Comparison of ENCODE assay signal across 15 mouse cellular contexts in the genomic region with DNA sequence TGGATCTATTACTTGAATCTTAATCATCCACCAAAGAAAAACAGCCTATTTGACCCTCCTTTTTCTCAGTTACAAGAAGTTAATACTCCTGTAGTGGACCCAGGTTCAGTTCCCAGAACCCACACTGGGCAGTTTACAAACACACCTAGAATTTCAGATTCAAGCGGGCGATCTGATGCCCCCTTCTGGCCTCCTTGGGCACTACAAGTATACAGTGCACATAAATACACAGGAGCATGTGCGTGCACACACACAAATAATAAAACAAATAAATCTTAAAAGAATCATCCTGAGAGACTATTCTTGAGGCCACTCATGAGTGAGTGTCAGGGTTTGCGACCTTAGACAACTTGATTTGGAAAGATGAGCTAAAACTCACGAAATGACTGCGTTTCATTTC.
DNase-seq lines count a peak whose midpoint lies in the region; ATAC-seq and TF ChIP-seq lines count a peak whose summit lies in the region.
"Had no signal": no experiment of that assay in that cellular context is flagged by ENCODE, and none has a peak within 500 bp of the region (broad histone marks: within the 10 kb centered on the region; RNA-seq: fewer than 3 reads in every experiment).

No protein-coding gene starts in this region.

- no peaks in the 10 kb centered on the region for H3K4me1 ChIP-seq in liver, embryonic 14.5 days (replicated peaks; ENCODE audit: control insufficient read depth in 2 of 2, insufficient read depth in 2 of 2, low read length in 1 of 2)
- no peaks in the 10 kb centered on the region for H3K4me1 ChIP-seq in liver, embryonic 12.5 days
- H3K4me1 ChIP-seq in E14TG2a.4 (replicated peaks; ENCODE audit: low read depth, low read length): 0 out of 2 replicates have a peak, but pooled peaks cover 3% of the 10 kb centered on the region
- peaks cover 14% of the 10 kb centered on the region for H3K4me1 ChIP-seq in hindbrain, embryonic 14.5 days (replicated peaks; ENCODE audit: control insufficient read depth, insufficient read depth, low read length)
- H3K4me1 ChIP-seq: limb, embryonic 15.5 days had no signal

- no peak for ATAC-seq in liver, embryonic 14.5 days (ENCODE audit: insufficient read depth)
- ATAC-seq in liver, embryonic 12.5 days: no peak
- ATAC-seq in hindbrain, embryonic 14.5 days (ENCODE audit: low FRiP score): no peak
- ATAC-seq: activated CD4-positive, CD25-positive, alpha-beta regulatory T cell, adult 4 months had no signal

- DNase-seq in liver, embryonic 14.5 days (ENCODE audit: low read depth in 3 of 3, low spot score in 3 of 3): no peak
- DNase-seq in ES-CJ7 (ENCODE audit: low read depth, low spot score): peak; percentile 54
- DNase-seq in hindbrain, embryonic 14.5 days (ENCODE audit: low spot score): no peak
- DNase-seq in kidney, adult 18-20 months: no peak
- no peak for DNase-seq in left cerebral cortex, adult 9 months (ENCODE audit: low spot score in 2 of 2)
- DNase-seq: cerebellum, adult 11-12 months; kidney, adult 8-10 months; lung, postnatal 4 days; spleen, adult 18-20 months had no signal

- H3K9me3 ChIP-seq in liver, embryonic 14.5 days (ENCODE audit: control insufficient read depth, low read length): no peaks in the 10 kb centered on the region
- peaks cover 10% of the 10 kb centered on the region; the same call in 1 of the 2 replicates for H3K9me3 ChIP-seq in liver, embryonic 12.5 days (replicated peaks)
- no peaks in the 10 kb centered on the region for H3K9me3 ChIP-seq in E14TG2a.4 (ENCODE audit: low read length)
- H3K9me3 ChIP-seq in hindbrain, embryonic 14.5 days (ENCODE audit: control insufficient read depth, low read length): no peaks in the 10 kb centered on the region
- H3K9me3 ChIP-seq: limb, embryonic 15.5 days had no signal

- peak; percentile 23; the same call in 1 of the 2 replicates for TF ChIP-seq CTCF in liver, embryonic 14.5 days (IDR thresholded peaks at IDR 0.05; ENCODE audit: low read depth)
- TF ChIP-seq CTCF in E14TG2a.4 (conservative IDR thresholded peaks at IDR 0.05; ENCODE audit: low read length): peak; percentile 85

- no peak overlapping the region for H3K9ac ChIP-seq in liver, embryonic 14.5 days (replicated peaks)
- H3K9ac ChIP-seq in liver, embryonic 12.5 days: no peak overlapping the region
- H3K9ac ChIP-seq in hindbrain, embryonic 14.5 days: no peak overlapping the region
- H3K9ac ChIP-seq: limb, embryonic 15.5 days had no signal

- no peaks in the 10 kb centered on the region for H3K27me3 ChIP-seq in liver, embryonic 14.5 days (ENCODE audit: control insufficient read depth, insufficient read depth, low read length)
- no peaks in the 10 kb centered on the region for H3K27me3 ChIP-seq in liver, embryonic 12.5 days (replicated peaks)
- H3K27me3 ChIP-seq in E14TG2a.4 (ENCODE audit: insufficient read depth, low read length): 0 out of 2 replicates have a peak, but pooled peaks cover 2% of the 10 kb centered on the region
- no peaks in the 10 kb centered on the region for H3K27me3 ChIP-seq in hindbrain, embryonic 14.5 days (ENCODE audit: control insufficient read depth, insufficient read depth, low read length)
- H3K27me3 ChIP-seq: limb, embryonic 15.5 days had no signal

- 73% methylated on average over 6 of the region's 6 CpGs for WGBS in liver, embryonic 14.5 days (ENCODE audit: insufficient replicate concordance)
- 60% methylated on average over 6 of the region's 6 CpGs for WGBS in liver, embryonic 12.5 days (ENCODE audit: insufficient replicate concordance)
- 80% methylated on average over 6 of the region's 6 CpGs for WGBS in hindbrain, embryonic 14.5 days

- no peak overlapping the region for H3K4me3 ChIP-seq in liver, embryonic 14.5 days (ENCODE audit: insufficient read depth in 1 of 2, low read depth in 2 of 2, low read length in 2 of 2)
- no peak overlapping the region for H3K4me3 ChIP-seq in liver, embryonic 12.5 days
- 0 out of 2 replicates have a peak overlapping the region, but pooled peaks have one; percentile 48 for H3K4me3 ChIP-seq in E14TG2a.4 (replicated peaks; ENCODE audit: low read length)
- no peak overlapping the region for H3K4me3 ChIP-seq in hindbrain, embryonic 14.5 days (replicated peaks; ENCODE audit: low read length)
- H3K4me3 ChIP-seq: erythroblast, embryonic 14.5 days; limb, embryonic 15.5 days; myocyte had no signal

- H3K27ac ChIP-seq in liver, embryonic 14.5 days: no peak overlapping the region
- H3K27ac ChIP-seq in liver, embryonic 12.5 days: no peak overlapping the region
- peak overlapping the region; percentile 79; the same call in 1 of the 2 replicates for H3K27ac ChIP-seq in hindbrain, embryonic 14.5 days
- H3K27ac ChIP-seq: limb, embryonic 15.5 days had no signal

- no peaks in the 10 kb centered on the region for H3K36me3 ChIP-seq in liver, embryonic 14.5 days (replicated peaks; ENCODE audit: control insufficient read depth, insufficient read depth, low read depth)
- H3K36me3 ChIP-seq in liver, embryonic 12.5 days: no peaks in the 10 kb centered on the region
- H3K36me3 ChIP-seq in E14TG2a.4 (ENCODE audit: insufficient read depth, low read length): no peaks in the 10 kb centered on the region
- no peaks in the 10 kb centered on the region for H3K36me3 ChIP-seq in hindbrain, embryonic 14.5 days (replicated peaks; ENCODE audit: control insufficient read depth, insufficient read depth)
- H3K36me3 ChIP-seq: limb, embryonic 15.5 days had no signal

- no peak for TF ChIP-seq EP300 in liver, embryonic 14.5 days (IDR thresholded peaks at IDR 0.05; ENCODE audit: low read depth)

- H3K4me2 ChIP-seq in liver, embryonic 14.5 days (ENCODE audit: low read depth): no peak overlapping the region
- no peak overlapping the region for H3K4me2 ChIP-seq in liver, embryonic 12.5 days
- H3K4me2 ChIP-seq in hindbrain, embryonic 14.5 days (replicated peaks): no peak overlapping the region
- H3K4me2 ChIP-seq: limb, embryonic 15.5 days had no signal
